Mouse (Mus musculus) brain, embryonic 14.5 days (tissue): ENCODE data around the gene Atrnl1.

Experiments used
- CTCF ChIP-seq: fragments of 200-500 bp; IDR thresholded peaks from 2 replicates; pipeline ENCODE4 v1.5.1; 2012; ENCODE audit warnings: inconsistent platforms, mild to moderate bottlenecking, moderate library complexity, borderline replicate concordance; ENCODE audit not compliant: insufficient read depth, insufficient read length; ENCODE audit errors: extremely low read depth
- POLR2A ChIP-seq: fragments of 200-500 bp; IDR thresholded peaks from 2 replicates; pipeline ENCODE4 v1.6.1; 2012; ENCODE audit warnings: mild to moderate bottlenecking, inconsistent platforms, borderline replicate concordance; ENCODE audit not compliant: poor library complexity, insufficient read depth, insufficient read length, severe bottlenecking; ENCODE audit errors: extremely low read depth

DNA sequence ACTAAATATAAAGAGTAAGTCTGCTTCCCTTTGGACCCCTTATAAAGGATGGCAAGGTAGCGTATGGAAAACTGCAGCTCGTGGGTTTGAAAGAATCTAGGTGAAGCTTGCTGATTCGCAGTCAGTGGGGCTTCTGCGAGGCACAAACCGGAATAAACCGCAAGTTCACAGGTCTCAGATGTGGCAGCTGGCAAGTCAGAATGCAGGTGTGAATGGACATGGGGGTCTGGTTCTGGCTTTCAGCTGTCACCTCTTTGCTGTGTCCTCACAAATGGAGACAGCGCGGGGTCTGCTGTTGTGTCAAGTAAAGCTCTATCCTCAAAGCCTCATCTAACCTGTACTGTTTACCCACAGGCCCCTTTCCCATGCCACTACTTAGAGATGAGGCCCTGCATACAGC lies 440.2 kb downstream of the Atrnl1 start:
- TF ChIP-seq CTCF (no peak), POLR2A (no peak)
